Mouse (Mus musculus) thymus, postnatal 0 days (tissue): ENCODE data around the gene Cep135. TPM values are rescaled to one million over a fixed set of nuclear protein-coding genes. Genes with fewer than 3 reads are reported as not detected.

Source experiments
- DNase-seq: peaks from one replicate; pipeline ENCODE4 v3.0.0-alpha.2; 2015; ENCODE audit warnings: low spot score
- polyA plus RNA-seq: library from polyadenylated mRNA; unstranded; fragments of >200 nt; fragmentation: Nextera tagmentation; extraction: Ambion mirVana; gene quantifications from 2 replicates; pipeline ENCODE4 v1.2.1, GENCODE M21; 2015

The Cep135 gene
- polyA plus RNA-seq, 1 experiment from 2014 or later: 8.8 TPM

GRCm38 (mm10) chr5:76681895-76682656 lies 93.6 kb downstream of the Cep135 start:
- DNase-seq: no peak

- DNase-seq: no peak
These were observed 95.0 kb downstream of the Cep135 start for GRCm38 (mm10) chr5:76683455-76683854.

GRCm38 (mm10) chr5:76684658-76685605 lies 96.4 kb downstream of the Cep135 start:
- DNase-seq: no peak

- DNase-seq: no peak
These were observed 99.6 kb downstream of the Cep135 start for GRCm38 (mm10) chr5:76687961-76688600.

GRCm38 (mm10) chr5:76688643-76689042 lies 100.1 kb downstream of the Cep135 start:
- no peak for DNase-seq

- DNase-seq: no peak
These were observed 101.7 kb downstream of the Cep135 start for GRCm38 (mm10) chr5:76690177-76690593.

GRCm38 (mm10) chr5:76691251-76691650 lies 102.8 kb downstream of the Cep135 start:
- no peak for DNase-seq

GRCm38 (mm10) chr5:76691706-76692424 lies 103.4 kb downstream of the Cep135 start:
- no peak for DNase-seq

Other genes starting within 250 kb of the Cep135 start
- gene Nmu, start 224.9 kb upstream of the Cep135 start, polyA plus RNA-seq: 0.15 TPM in 1 of 2 replicates, not detected in the other
- not detected in 2 replicates for gene Gm7271, start 104.7 kb upstream of the Cep135 start, polyA plus RNA-seq
- 21.6 and 28.6 TPM in 2 replicates for gene Exoc1, start 59.4 kb upstream of the Cep135 start, polyA plus RNA-seq
- 0.33 and 0.99 TPM in 2 replicates for gene C530008M17Rik, start 67.8 kb downstream of the Cep135 start, polyA plus RNA-seq